Mouse (Mus musculus) CH12.LX (cell line): ENCODE results near the gene Cpeb3. TPM values are rescaled to one million over a fixed set of nuclear protein-coding genes. Genes with fewer than 3 reads are reported as not detected.

Experiments used
- DNase-seq: peaks from one replicate; pipeline ENCODE4 v3.0.0-alpha.2; 2013; ENCODE audit errors: extremely low read depth
- H3K27ac ChIP-seq: 2 replicates; pipeline ENCODE4 v1.5.1; 2012; ENCODE audit warnings: low read depth, mild to moderate bottlenecking, control low read depth, moderate library complexity; ENCODE audit not compliant: insufficient read depth
- H3K27me3 ChIP-seq: replicated peaks from 2 replicates; pipeline ENCODE3; 2012; ENCODE audit warnings: inconsistent platforms
- H3K36me3 ChIP-seq, 2 experiments: replicated peaks in 1 of 2; 2 replicates each; pipeline versions ENCODE3 to v1.6.1; 2012; ENCODE audit warnings: inconsistent platforms in 1 of 2, low read length in 1 of 2, mild to moderate bottlenecking in 1 of 2, mixed read lengths in 1 of 2, moderate library complexity in 1 of 2; ENCODE audit not compliant: control insufficient read depth in 1 of 2, insufficient read depth in 1 of 2
- H3K4me1 ChIP-seq, 2 experiments: 2 replicates each; pipeline ENCODE4 v1.6.1; 2012; ENCODE audit warnings: inconsistent platforms in 1 of 2, moderate library complexity in 1 of 2; ENCODE audit not compliant: insufficient read depth in 2 of 2, control insufficient read depth in 1 of 2
- H3K4me2 ChIP-seq: 2 replicates; pipeline ENCODE4 v1.6.1; 2012; ENCODE audit warnings: low read depth, mild to moderate bottlenecking, control low read depth; ENCODE audit not compliant: poor library complexity, insufficient read depth, severe bottlenecking
- H3K4me3 ChIP-seq, 3 experiments: fragments of 150-350 bp in 1 of 3; sonication (generic) in 1 of 3; replicated peaks in 1 of 3; 2 replicates each; pipeline versions ENCODE3 to v1.5.1; 2011 to 2012; ENCODE audit warnings: low read depth in 2 of 3, low read length in 2 of 3, mild to moderate bottlenecking in 2 of 3, moderate library complexity in 2 of 3, control low read depth in 1 of 3, improper control_type of control experiment in 1 of 3, inconsistent platforms in 1 of 3, mixed read lengths in 1 of 3; ENCODE audit not compliant: poor library complexity in 1 of 3
- H3K79me2 ChIP-seq: replicated peaks from 2 replicates; pipeline ENCODE4 v1.6.1; 2012; ENCODE audit warnings: mild to moderate bottlenecking, moderate library complexity; ENCODE audit not compliant: control insufficient read depth, poor library complexity, insufficient read depth, severe bottlenecking; ENCODE audit errors: extremely low read depth
- H3K9ac ChIP-seq: 2 replicates; pipeline ENCODE4 v1.6.1; 2012; ENCODE audit warnings: low read depth, mild to moderate bottlenecking, control low read depth, moderate library complexity; ENCODE audit not compliant: insufficient read depth
- H3K9me3 ChIP-seq: replicated peaks from 2 replicates; pipeline ENCODE3; 2012; ENCODE audit warnings: low read length, inconsistent platforms, mixed read lengths
- ELF1 ChIP-seq: IDR thresholded peaks from 2 replicates; pipeline ENCODE4 v1.6.1; 2014; ENCODE audit warnings: low read depth, mild to moderate bottlenecking, inconsistent platforms, low read length, improper control_type of control experiment
- HCFC1 ChIP-seq: IDR thresholded peaks from 2 replicates; pipeline ENCODE4 v1.6.1; 2012; ENCODE audit warnings: low read depth, mild to moderate bottlenecking, inconsistent platforms, low read length, improper control_type of control experiment
- IRF4 ChIP-seq: IDR thresholded peaks from 2 replicates; pipeline ENCODE4 v1.6.1; 2014; ENCODE audit warnings: low read depth, mild to moderate bottlenecking, inconsistent platforms, low read length, improper control_type of control experiment
- JUN ChIP-seq: IDR thresholded peaks from 2 replicates; pipeline ENCODE4 v1.6.1; 2011; ENCODE audit warnings: low read depth, mild to moderate bottlenecking, low read length, improper control_type of control experiment, moderate library complexity; ENCODE audit not compliant: insufficient read depth
- MAFK ChIP-seq: IDR thresholded peaks from 2 replicates; pipeline ENCODE4 v1.6.1; 2011; ENCODE audit warnings: low read length, improper control_type of control experiment; ENCODE audit not compliant: insufficient replicate concordance
- MAX ChIP-seq: IDR thresholded peaks from 2 replicates; pipeline ENCODE4 v1.6.1; 2011; ENCODE audit warnings: low read length, improper control_type of control experiment
- MEF2A ChIP-seq: IDR thresholded peaks from 2 replicates; pipeline ENCODE4 v1.6.1; 2014; ENCODE audit warnings: low read depth, mild to moderate bottlenecking, inconsistent platforms, low read length, improper control_type of control experiment, borderline replicate concordance
- MXI1 ChIP-seq: IDR thresholded peaks from 2 replicates; pipeline ENCODE4 v1.6.1; 2011; ENCODE audit warnings: mild to moderate bottlenecking, low read depth, low read length, improper control_type of control experiment
- MYC ChIP-seq: IDR thresholded peaks from 2 replicates; pipeline ENCODE4 v1.6.1; 2011; ENCODE audit warnings: low read depth, mild to moderate bottlenecking, improper control_type of control experiment, low read length
- NRF1 ChIP-seq: IDR thresholded peaks from 2 replicates; pipeline ENCODE4 v1.6.1; 2014; ENCODE audit warnings: low read depth, mild to moderate bottlenecking, inconsistent platforms, low read length, improper control_type of control experiment, moderate library complexity
- PAX5 ChIP-seq: IDR thresholded peaks from 2 replicates; pipeline ENCODE4 v1.6.1; 2012; ENCODE audit warnings: low read length, inconsistent platforms, mixed read lengths
- POLR2AphosphoS2 ChIP-seq: IDR thresholded peaks from 2 replicates; pipeline ENCODE4 v1.6.1; 2011; ENCODE audit warnings: low read depth, low read length, improper control_type of control experiment
- RAD21 ChIP-seq: IDR thresholded peaks from 2 replicates; pipeline ENCODE4 v1.6.1; 2011; ENCODE audit warnings: low read depth, mild to moderate bottlenecking, low read length, improper control_type of control experiment, moderate library complexity
- SMC3 ChIP-seq: IDR thresholded peaks from 2 replicates; pipeline ENCODE4 v1.6.1; 2011; ENCODE audit warnings: low read depth, low read length, improper control_type of control experiment
- TCF12 ChIP-seq: IDR thresholded peaks from 2 replicates; pipeline ENCODE4 v1.6.1; 2014; ENCODE audit warnings: low read depth, mild to moderate bottlenecking, inconsistent platforms, low read length, improper control_type of control experiment
- UBTF ChIP-seq: IDR thresholded peaks from 2 replicates; pipeline ENCODE4 v1.6.1; 2012; ENCODE audit warnings: low read depth, mild to moderate bottlenecking, inconsistent platforms, low read length, improper control_type of control experiment, moderate library complexity
- ZC3H11A ChIP-seq: IDR thresholded peaks from 2 replicates; pipeline ENCODE4 v1.6.1; 2012; ENCODE audit warnings: low read depth, mild to moderate bottlenecking, inconsistent platforms, low read length, improper control_type of control experiment
- ZKSCAN1 ChIP-seq: IDR thresholded peaks from 2 replicates; pipeline ENCODE4 v1.6.1; 2012; ENCODE audit warnings: low read depth, inconsistent platforms, low read length, improper control_type of control experiment, borderline replicate concordance
- ZNF384 ChIP-seq: IDR thresholded peaks from 2 replicates; pipeline ENCODE4 v1.6.1; 2012; ENCODE audit warnings: low read depth, low read length, improper control_type of control experiment, inconsistent platforms
- dilution Hi-C: fragments of 300-500 bp; cut with MboI; formaldehyde crosslinking; loops from 2 replicates; pipeline ENCODE4 v1.14.3; 2020; ENCODE audit warnings: low sequenced_read_pairs; ENCODE audit not compliant: extremely low pct_unique_long_range_greater_than_20kb, extremely low pct_ligation_motif_present
- in situ Hi-C: fragments of 300-500 bp; cut with MboI; formaldehyde crosslinking; loops from 3 replicates; pipeline ENCODE4 v1.14.3; 2019; ENCODE audit warnings: low sequenced_read_pairs, low pct_ligation_motif_present, low pct_unique_long_range_greater_than_20kb, mixed read lengths
- polyA plus RNA-seq: library from polyadenylated mRNA; unstranded; fragments of >175 nt; gene quantifications from 2 replicates; pipeline ENCODE4 v1.2.1, GENCODE M21; 2012; ENCODE audit warnings: low read depth; ENCODE audit not compliant: insufficient read length
- total RNA-seq, 2 experiments: library from RNA; depleted of rRNA; stranded (reverse); fragments of 300-350 nt in 1 of 2; fragments of >200 nt in 1 of 2; gene quantifications; 2 replicates each; pipeline ENCODE4 v1.2.3; 2012 to 2014

The Cpeb3 gene
- total and polyA plus RNA-seq, 3 experiments = 1.5 to 3.1 (median 1.5) TPM

DNA sequence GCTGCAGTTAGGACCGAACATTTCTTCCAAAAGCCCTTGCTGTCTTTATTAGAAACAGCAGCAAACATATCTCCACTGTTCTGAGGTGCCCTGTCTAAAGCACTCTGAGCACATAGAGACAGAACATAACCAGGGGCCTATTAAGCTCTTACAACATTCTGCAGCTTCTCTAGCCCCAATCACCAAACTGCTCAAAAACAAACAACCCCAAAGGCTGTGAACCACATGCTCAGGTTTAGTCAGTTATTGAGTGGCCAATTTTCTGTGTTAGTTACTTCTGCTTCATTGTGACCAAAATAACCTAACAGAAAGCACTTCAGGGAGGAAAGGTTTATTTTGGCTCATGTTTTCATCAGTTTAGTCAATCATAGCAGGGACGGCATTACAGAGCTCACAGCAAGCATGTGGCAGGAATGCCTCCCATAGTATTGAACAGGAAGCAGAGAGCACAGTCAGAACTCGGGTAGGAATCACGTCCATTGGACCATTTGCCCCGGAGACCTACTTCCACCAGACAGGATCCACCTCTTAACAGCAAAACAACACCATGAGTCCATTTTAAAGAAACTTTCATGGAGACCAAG lies 15.8 kb downstream of the Cpeb3 start:
- dilution Hi-C loops = no loop called here
- Histone ChIP-seq H3K9me3 (no peaks in the 10 kb centered on the region), H3K79me2 (no peaks in the 10 kb centered on the region), H3K4me2 (no peak overlapping the region), H3K4me3 (no peak overlapping the region)
- no peak for DNase-seq
- no peak for TF ChIP-seq UBTF
- no peak for TF ChIP-seq ZKSCAN1
- no peak for TF ChIP-seq TCF12
- TF ChIP-seq MXI1 = no peak
- no peak for TF ChIP-seq RAD21
- TF ChIP-seq MAX = no peak
- TF ChIP-seq PAX5 = no peak
- no peak for TF ChIP-seq ELF1
- no peak for TF ChIP-seq POLR2AphosphoS2
- TF ChIP-seq, all 38 proteins: peak for 0
- peaks cover 0 to 3% of the 10 kb centered on the region in 2 experiments; a peak in 1 of 4 replicates for H3K4me1 ChIP-seq
- no peaks in the 10 kb centered on the region for H3K27me3 ChIP-seq
- in situ Hi-C loops = no loop called here
- no peak overlapping the region for H3K27ac ChIP-seq
- H3K36me3 ChIP-seq = peaks cover 0 to 2% of the 10 kb centered on the region in 2 experiments
- no peak overlapping the region for H3K9ac ChIP-seq

DNA sequence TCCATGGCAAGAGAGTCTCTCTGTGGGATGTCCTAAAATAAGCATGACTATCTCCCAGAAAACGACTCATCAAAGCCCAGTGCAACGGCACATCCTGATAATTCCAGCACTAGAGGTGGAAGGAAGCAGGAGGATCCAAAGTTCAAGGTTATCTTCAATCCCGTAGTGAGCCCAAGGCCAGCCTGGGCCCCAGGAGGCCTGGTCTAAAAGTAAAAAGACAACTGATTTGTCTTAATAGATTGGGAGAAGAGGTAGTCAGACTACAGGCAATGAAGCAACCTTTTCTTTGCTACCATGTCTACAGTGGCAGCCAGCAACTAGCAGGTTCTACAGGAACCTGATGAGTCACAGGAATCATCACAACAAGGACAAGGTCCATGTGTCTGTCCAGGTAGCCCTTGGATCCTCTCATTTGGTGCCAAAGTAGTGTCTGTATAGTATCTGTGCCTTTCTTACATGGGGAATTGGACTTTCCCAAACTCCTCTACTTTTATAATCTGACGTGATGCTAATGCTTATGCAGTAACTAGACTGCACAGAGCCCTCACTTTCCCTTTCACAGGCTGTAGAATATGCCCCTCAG lies 19.9 kb downstream of the Cpeb3 start:
- TF ChIP-seq IRF4 (no peak), ZKSCAN1 (no peak), MEF2A (no peak), MYC (no peak), ZC3H11A (no peak), POLR2AphosphoS2 (no peak), HCFC1 (no peak), JUN (no peak), UBTF (no peak), PAX5 (no peak), ZNF384 (no peak), SMC3 (no peak), RAD21 (no peak), NRF1 (no peak), MAFK (no peak), TCF12 (no peak)
- H3K4me3 ChIP-seq = no peak overlapping the region
- no peaks in the 10 kb centered on the region for H3K27me3 ChIP-seq
- in situ Hi-C loops (no loop called here), dilution Hi-C loops (no loop called here)
- no peak overlapping the region for H3K27ac ChIP-seq
- no peak overlapping the region for H3K9ac ChIP-seq
- no peak overlapping the region for H3K4me2 ChIP-seq
- no peaks in the 10 kb centered on the region for H3K36me3 ChIP-seq
- H3K9me3 ChIP-seq = no peaks in the 10 kb centered on the region
- no peaks in the 10 kb centered on the region for H3K79me2 ChIP-seq
- peaks cover 0 to 3% of the 10 kb centered on the region in 2 experiments; a peak in 1 of 4 replicates for H3K4me1 ChIP-seq
- no peak for DNase-seq
